Mouse (Mus musculus) lung, adult 2 months (tissue): Measurements from ENCODE around the gene Ptprm. TPM values are rescaled to one million over a fixed set of nuclear protein-coding genes. Genes with fewer than 3 reads are reported as not detected.

Experiments
- DNase-seq: peaks from one replicate; pipeline ENCODE4 v3.0.0; 2022
- H3K4me1 ChIP-seq: fragments of 200-500 bp; 2 replicates; pipeline ENCODE4 v1.6.1; 2011; ENCODE audit warnings: low read length; ENCODE audit not compliant: control insufficient read depth, insufficient read depth
- H3K4me3 ChIP-seq: fragments of 200-500 bp; replicated peaks from 2 replicates; pipeline ENCODE3; 2011; ENCODE audit warnings: low read depth, mild to moderate bottlenecking, control low read depth, low read length; ENCODE audit errors: extremely low read depth
- CTCF ChIP-seq: fragments of 200-500 bp; IDR thresholded peaks from 2 replicates; pipeline ENCODE4 v1.5.1; 2011; ENCODE audit warnings: mild to moderate bottlenecking, low read length, control low read depth; ENCODE audit not compliant: insufficient read depth
- POLR2A ChIP-seq: fragments of 200-500 bp; IDR thresholded peaks from 2 replicates; pipeline ENCODE4 v1.6.1; 2011; ENCODE audit warnings: low read depth, mild to moderate bottlenecking, control low read depth, low read length, borderline replicate concordance; ENCODE audit errors: extremely low read depth
- WGBS: fragments of 180-500 bp; shearing (Covaris S2); methylation state at CpG from one replicate; pipeline ENCODE4 v1.1.7; 2018; 5-methylcytosine and 5-hydroxymethylcytosine counted together
- polyA plus RNA-seq: library from polyadenylated mRNA; depleted of rRNA; stranded (reverse); fragments of >200 nt; gene quantifications from 2 replicates; pipeline ENCODE4 v1.2.3, GENCODE M21; 2012

Gene Ptprm
- polyA plus RNA-seq, 1 experiment = 69.9 TPM

DNA sequence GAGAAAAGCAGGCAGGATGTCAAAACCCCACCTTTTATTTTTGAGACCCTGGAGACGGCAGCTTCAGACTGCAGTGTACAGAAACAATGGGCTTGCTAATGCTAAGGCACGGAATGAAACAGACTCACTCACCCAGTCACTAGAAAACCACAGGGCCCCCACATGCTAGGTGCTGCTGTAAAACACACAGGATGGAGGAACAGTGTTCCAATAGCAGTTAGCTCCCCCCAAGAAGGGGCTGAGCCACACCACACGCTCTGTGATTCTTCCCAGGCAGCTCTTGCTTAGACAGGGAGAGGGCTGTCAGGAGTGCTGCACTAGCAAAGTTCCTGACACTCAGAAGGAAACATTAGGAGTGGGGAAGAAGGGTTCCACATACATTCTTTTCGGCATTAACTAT, 306.6 kb downstream of the Ptprm start:
- Histone ChIP-seq H3K4me1 (peaks cover 3% of the 10 kb centered on the region), H3K4me3 (no peak overlapping the region)
- TF ChIP-seq POLR2A (no peak), CTCF (no peak)
- DNase-seq = no peak
- WGBS = 68% methylated on average over 4 of the region's 4 CpGs

DNA sequence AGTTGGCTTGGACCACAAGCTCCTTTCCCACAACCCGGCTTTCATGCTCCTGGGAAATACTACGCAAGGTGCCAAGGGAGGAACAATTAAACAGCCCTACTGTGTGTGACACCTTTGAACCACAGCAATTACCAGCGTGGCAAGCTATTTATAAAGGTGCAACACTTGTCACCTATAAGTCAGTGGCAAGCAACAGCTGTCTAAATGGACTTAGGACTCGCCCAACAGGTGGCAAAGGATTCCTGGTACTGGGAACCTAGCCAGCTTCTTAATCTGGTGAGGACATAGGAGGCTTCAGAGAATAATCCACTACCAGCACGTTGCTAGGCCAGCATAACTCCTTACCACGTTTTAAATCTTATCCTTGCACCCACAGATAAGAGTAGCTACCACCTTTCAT, 315.7 kb downstream of the Ptprm start:
- WGBS = 78% methylated on average over 6 of the region's 6 CpGs
- no peak for TF ChIP-seq POLR2A
- no peaks in the 10 kb centered on the region; the same call in 1 of the 2 replicates for H3K4me1 ChIP-seq
- no peak overlapping the region for H3K4me3 ChIP-seq
- no peak for DNase-seq

DNA sequence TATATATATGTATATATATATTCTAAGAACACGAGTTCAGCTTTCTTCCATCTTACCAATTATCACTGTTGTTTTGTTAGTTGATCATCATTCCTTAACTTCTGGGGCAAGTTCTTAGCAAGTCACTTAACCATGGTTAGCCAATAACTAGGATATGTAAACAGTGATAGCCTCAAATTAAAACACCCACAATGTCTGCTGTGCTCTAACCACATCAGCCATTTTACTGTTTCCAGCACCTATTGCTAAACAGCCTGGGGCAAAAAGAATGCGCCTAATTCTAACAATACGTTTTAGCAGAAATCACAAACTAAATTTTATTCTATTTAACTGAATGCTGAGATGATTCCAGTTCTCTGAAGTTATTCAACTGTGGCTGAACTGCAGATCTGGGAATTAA, 320.7 kb downstream of the Ptprm start:
- peaks cover 5% of the 10 kb centered on the region for H3K4me1 ChIP-seq
- no peak overlapping the region for H3K4me3 ChIP-seq
- WGBS = 74% methylated on average over 3 of the region's 3 CpGs
- TF ChIP-seq POLR2A (no peak), CTCF (no peak)
- DNase-seq = no peak

- no peak for TF ChIP-seq CTCF
- TF ChIP-seq POLR2A = no peak
- H3K4me3 ChIP-seq = no peak overlapping the region
- 48% methylated on average over 6 of the region's 6 CpGs for WGBS
- no peak for DNase-seq
- H3K4me1 ChIP-seq = peaks cover 8% of the 10 kb centered on the region
These were observed 322.2 kb downstream of the Ptprm start for GRCm38 (mm10) chr17:67032021-67032420.

GRCm38 (mm10) chr17:67031341-67031740, 322.9 kb downstream of the Ptprm start:
- 35% methylated on average over 4 of the region's 4 CpGs for WGBS
- Histone ChIP-seq H3K4me3 (no peak overlapping the region), H3K4me1 (peaks cover 10% of the 10 kb centered on the region)
- DNase-seq = no peak
- TF ChIP-seq CTCF (no peak), POLR2A (no peak)

DNA sequence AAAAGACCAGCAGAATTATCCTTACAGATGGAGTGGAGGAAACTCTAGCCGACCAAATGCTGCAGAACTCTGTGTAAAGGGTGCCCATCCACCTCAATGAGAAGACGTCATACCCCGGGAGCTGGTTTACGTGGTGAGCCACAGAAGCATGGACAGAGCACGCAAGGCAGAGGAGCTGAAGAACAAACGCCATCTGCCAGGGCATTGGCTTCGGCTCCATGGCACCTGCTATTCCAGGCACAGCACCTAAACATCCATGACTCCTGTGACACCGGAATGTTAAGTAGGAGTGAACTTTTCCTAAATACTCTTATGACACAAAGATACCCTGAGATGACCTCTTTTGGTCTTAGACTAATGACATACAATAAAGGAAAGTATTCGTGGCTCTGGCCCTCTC, 327.0 kb downstream of the Ptprm start:
- TF ChIP-seq POLR2A (no peak), CTCF (no peak)
- WGBS = 81% methylated on average over 9 of the region's 9 CpGs
- peaks cover 10% of the 10 kb centered on the region for H3K4me1 ChIP-seq
- H3K4me3 ChIP-seq = no peak overlapping the region
- no peak for DNase-seq

- no peak for DNase-seq
- Histone ChIP-seq H3K4me1 (peaks cover 2% of the 10 kb centered on the region; the same call in 1 of the 2 replicates), H3K4me3 (no peak overlapping the region)
- WGBS = 60% methylated on average over 6 of the region's 6 CpGs
- no peak for TF ChIP-seq CTCF
- TF ChIP-seq POLR2A = no peak
These were observed 337.8 kb downstream of the Ptprm start for GRCm38 (mm10) chr17:67016501-67016900.

GRCm38 (mm10) chr17:67013217-67013616, 341.0 kb downstream of the Ptprm start:
- TF ChIP-seq CTCF (no peak), POLR2A (no peak)
- no peak for DNase-seq
- Histone ChIP-seq H3K4me3 (no peak overlapping the region), H3K4me1 (peaks cover 2% of the 10 kb centered on the region; the same call in 1 of the 2 replicates)
- 82% methylated on average over 6 of the region's 6 CpGs for WGBS

- 77% methylated on average over 6 of the region's 6 CpGs for WGBS
- Histone ChIP-seq H3K4me3 (no peak overlapping the region), H3K4me1 (peaks cover 2% of the 10 kb centered on the region; the same call in 1 of the 2 replicates)
- no peak for DNase-seq
- TF ChIP-seq CTCF = no peak
- TF ChIP-seq POLR2A = no peak
These were observed 342.2 kb downstream of the Ptprm start for GRCm38 (mm10) chr17:67011836-67012583.

DNA sequence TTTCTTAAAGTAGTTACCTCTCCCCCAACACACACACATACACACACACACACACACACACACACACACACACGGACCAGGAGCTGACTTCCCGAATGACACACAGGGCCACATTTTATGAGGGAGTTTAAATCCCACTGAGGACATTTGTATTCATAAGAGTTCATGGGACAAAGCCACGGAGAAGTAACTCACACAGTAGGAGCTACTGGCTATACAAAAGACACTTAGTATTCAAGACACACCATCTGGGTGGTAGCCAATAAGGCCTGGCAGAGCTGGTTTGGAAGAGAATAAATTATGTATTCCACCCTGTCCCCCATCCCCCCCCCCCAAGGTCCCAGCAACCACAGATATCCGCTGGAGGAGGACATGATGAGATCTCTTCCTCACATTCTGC, 344.1 kb downstream of the Ptprm start:
- H3K4me1 ChIP-seq = peaks cover under 1% of the 10 kb centered on the region; the same call in 1 of the 2 replicates
- 81% methylated on average over 4 of the region's 4 CpGs for WGBS
- no peak for TF ChIP-seq POLR2A
- no peak for TF ChIP-seq CTCF
- DNase-seq = no peak
- H3K4me3 ChIP-seq = no peak overlapping the region
